Mouse (Mus musculus) testis, adult 2 months (tissue): Measurements from ENCODE around the gene Akap12.

ENCODE experiments used
- CTCF ChIP-seq: fragments of 200-500 bp; IDR thresholded peaks from 2 replicates; pipeline ENCODE4 v1.5.1; 2012; ENCODE audit warnings: low read depth, mild to moderate bottlenecking, inconsistent platforms, low read length, moderate library complexity; ENCODE audit not compliant: control insufficient read depth, insufficient read depth, insufficient replicate concordance
- POLR2A ChIP-seq: fragments of 200-500 bp; IDR thresholded peaks from 2 replicates; pipeline ENCODE4 v1.6.1; 2012; ENCODE audit warnings: low read depth, mild to moderate bottlenecking, inconsistent platforms, low read length, moderate library complexity; ENCODE audit not compliant: control insufficient read depth

DNA sequence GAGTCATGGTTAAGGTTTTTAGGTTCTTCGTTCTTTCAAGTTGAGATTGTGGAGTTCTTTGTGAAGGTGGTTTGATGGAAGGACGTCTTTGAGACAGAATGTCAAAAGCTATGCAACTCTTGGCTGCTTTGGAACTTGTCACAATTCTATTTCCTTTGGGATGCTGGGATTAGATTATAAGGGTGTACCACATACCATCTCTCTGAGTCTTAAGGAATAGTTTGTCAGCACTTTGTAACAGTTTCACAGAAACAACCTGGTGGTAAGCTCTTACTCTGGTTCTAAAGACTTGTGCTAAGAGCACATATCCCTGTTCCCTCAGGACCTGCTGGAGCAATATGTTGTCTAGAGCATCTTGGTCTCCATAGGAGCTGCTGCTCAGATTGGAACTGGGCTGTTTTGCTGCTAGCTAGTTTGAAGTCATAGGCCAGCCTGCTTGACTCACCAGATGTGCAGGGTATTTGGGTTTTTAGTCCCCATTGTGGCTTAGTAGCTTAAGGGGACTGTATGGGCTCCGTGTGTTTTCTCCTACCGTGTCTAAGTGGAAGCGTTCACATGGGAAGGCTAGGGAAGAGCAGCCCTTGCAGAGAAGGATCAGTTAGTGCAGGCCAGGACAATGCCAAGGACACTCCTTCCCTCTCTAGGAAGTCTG is 123.4 kb downstream of the Akap12 start:
- no peak for TF ChIP-seq CTCF
- no peak for TF ChIP-seq POLR2A
